Mouse (Mus musculus): ENCODE measurements around the gene Hnf4a. TPM values are rescaled to one million over a fixed set of nuclear protein-coding genes. Genes with fewer than 3 reads are reported as not detected.

The Hnf4a gene
- polyA plus RNA-seq, 1 experiment from 2014 or later = not detected

GRCm38 (mm10) chr2:163558548-163558947 is 51.9 kb downstream of the Hnf4a start:
- no peak for ATAC-seq
- H3K36me3 ChIP-seq = no peaks in the 10 kb centered on the region
- no peak overlapping the region for H3K27ac ChIP-seq
- 88% methylated on average over 1 of the region's 1 CpGs for WGBS
- H3K4me3 ChIP-seq (replicated peaks) = no peak overlapping the region
- H3K4me1 ChIP-seq (replicated peaks) = no peaks in the 10 kb centered on the region
- H3K9me3 ChIP-seq = no peaks in the 10 kb centered on the region
- H3K4me2 ChIP-seq (replicated peaks) = no peak overlapping the region
- H3K9ac ChIP-seq (replicated peaks) = no peak overlapping the region
- no peaks in the 10 kb centered on the region for H3K27me3 ChIP-seq

- Histone ChIP-seq H3K9me3 (no peaks in the 10 kb centered on the region), H3K27me3 (no peaks in the 10 kb centered on the region), H3K4me3 (replicated peaks) (no peak overlapping the region), H3K36me3 (no peaks in the 10 kb centered on the region), H3K4me2 (replicated peaks) (no peak overlapping the region), H3K4me1 (replicated peaks) (no peaks in the 10 kb centered on the region), H3K9ac (replicated peaks) (no peak overlapping the region), H3K27ac (no peak overlapping the region)
- ATAC-seq = no peak
- WGBS = 82% methylated on average over 5 of the region's 5 CpGs
Measured at GRCm38 (mm10) chr2:163559236-163559635, 52.6 kb downstream of the Hnf4a start.

- no peaks in the 10 kb centered on the region for H3K27me3 ChIP-seq
- no peak overlapping the region for H3K4me3 ChIP-seq (replicated peaks)
- no peak overlapping the region for H3K27ac ChIP-seq
- no peaks in the 10 kb centered on the region for H3K36me3 ChIP-seq
- no peak overlapping the region for H3K4me2 ChIP-seq (replicated peaks)
- WGBS = 84% methylated on average over 3 of the region's 3 CpGs
- no peak for ATAC-seq
- H3K4me1 ChIP-seq (replicated peaks) = no peaks in the 10 kb centered on the region
- H3K9me3 ChIP-seq = no peaks in the 10 kb centered on the region
- no peak overlapping the region for H3K9ac ChIP-seq (replicated peaks)
Measured at GRCm38 (mm10) chr2:163560247-163560646, 53.6 kb downstream of the Hnf4a start.

GRCm38 (mm10) chr2:163561258-163561948 is 54.8 kb downstream of the Hnf4a start:
- Histone ChIP-seq H3K4me1 (replicated peaks) (no peaks in the 10 kb centered on the region), H3K27me3 (no peaks in the 10 kb centered on the region), H3K9me3 (no peaks in the 10 kb centered on the region), H3K4me3 (replicated peaks) (no peak overlapping the region), H3K4me2 (replicated peaks) (no peak overlapping the region), H3K27ac (no peak overlapping the region), H3K36me3 (no peaks in the 10 kb centered on the region), H3K9ac (replicated peaks) (no peak overlapping the region)
- 79% methylated on average over 13 of the region's 13 CpGs for WGBS
- no peak for ATAC-seq

GRCm38 (mm10) chr2:163564646-163565045 is 58.0 kb downstream of the Hnf4a start:
- no peak overlapping the region for H3K4me2 ChIP-seq (replicated peaks)
- no peaks in the 10 kb centered on the region for H3K36me3 ChIP-seq
- H3K27ac ChIP-seq = no peak overlapping the region
- no peaks in the 10 kb centered on the region for H3K9me3 ChIP-seq
- no peaks in the 10 kb centered on the region for H3K4me1 ChIP-seq (replicated peaks)
- WGBS = 32% methylated on average over 8 of the region's 8 CpGs
- H3K27me3 ChIP-seq = no peaks in the 10 kb centered on the region
- no peak overlapping the region for H3K4me3 ChIP-seq (replicated peaks)
- no peak overlapping the region for H3K9ac ChIP-seq (replicated peaks)
- no peak for ATAC-seq

- Histone ChIP-seq H3K4me1 (replicated peaks) (no peaks in the 10 kb centered on the region), H3K9me3 (no peaks in the 10 kb centered on the region), H3K27me3 (no peaks in the 10 kb centered on the region), H3K9ac (replicated peaks) (no peak overlapping the region), H3K27ac (no peak overlapping the region), H3K36me3 (no peaks in the 10 kb centered on the region), H3K4me2 (replicated peaks) (no peak overlapping the region), H3K4me3 (replicated peaks) (no peak overlapping the region)
- 82% methylated on average over 3 of the region's 3 CpGs for WGBS
- ATAC-seq = no peak
Measured at GRCm38 (mm10) chr2:163574321-163574720, 67.7 kb downstream of the Hnf4a start.

- Histone ChIP-seq H3K4me3 (replicated peaks) (no peak overlapping the region), H3K4me2 (replicated peaks) (no peak overlapping the region), H3K36me3 (no peaks in the 10 kb centered on the region), H3K4me1 (replicated peaks) (no peaks in the 10 kb centered on the region), H3K27ac (no peak overlapping the region), H3K9me3 (no peaks in the 10 kb centered on the region), H3K9ac (replicated peaks) (no peak overlapping the region), H3K27me3 (no peaks in the 10 kb centered on the region)
- no peak for ATAC-seq
- 53% methylated on average over 11 of the region's 11 CpGs for WGBS
Measured at GRCm38 (mm10) chr2:163575248-163575647, 68.6 kb downstream of the Hnf4a start.

GRCm38 (mm10) chr2:163577986-163578385 is 71.4 kb downstream of the Hnf4a start:
- Histone ChIP-seq H3K36me3 (no peaks in the 10 kb centered on the region), H3K27ac (no peak overlapping the region), H3K27me3 (no peaks in the 10 kb centered on the region), H3K4me3 (replicated peaks) (no peak overlapping the region), H3K9me3 (no peaks in the 10 kb centered on the region), H3K4me2 (replicated peaks) (no peak overlapping the region), H3K9ac (replicated peaks) (no peak overlapping the region), H3K4me1 (replicated peaks) (no peaks in the 10 kb centered on the region)
- 81% methylated on average over 2 of the region's 2 CpGs for WGBS
- ATAC-seq = no peak

- Histone ChIP-seq H3K4me2 (replicated peaks) (no peak overlapping the region), H3K27me3 (no peaks in the 10 kb centered on the region), H3K4me3 (replicated peaks) (no peak overlapping the region), H3K4me1 (replicated peaks) (no peaks in the 10 kb centered on the region), H3K9ac (replicated peaks) (no peak overlapping the region), H3K36me3 (no peaks in the 10 kb centered on the region), H3K9me3 (no peaks in the 10 kb centered on the region), H3K27ac (no peak overlapping the region)
- no peak for ATAC-seq
- WGBS = 84% methylated on average over 13 of the region's 13 CpGs
Measured at GRCm38 (mm10) chr2:163580069-163580945, 73.7 kb downstream of the Hnf4a start.

GRCm38 (mm10) chr2:163583226-163584087 is 76.8 kb downstream of the Hnf4a start:
- Histone ChIP-seq H3K27ac (no peak overlapping the region), H3K9me3 (no peaks in the 10 kb centered on the region)
- 92% methylated on average over 10 of the region's 10 CpGs for WGBS

GRCm38 (mm10) chr2:163584088-163584426 is 77.4 kb downstream of the Hnf4a start:
- Histone ChIP-seq H3K9ac (replicated peaks) (no peak overlapping the region), H3K4me2 (replicated peaks) (no peak overlapping the region), H3K9me3 (no peaks in the 10 kb centered on the region), H3K27me3 (no peaks in the 10 kb centered on the region), H3K27ac (no peak overlapping the region), H3K4me3 (replicated peaks) (no peak overlapping the region), H3K4me1 (replicated peaks) (peaks cover 5% of the 10 kb centered on the region; the same call in 1 of the 2 replicates), H3K36me3 (no peaks in the 10 kb centered on the region)
- 84% methylated on average over 10 of the region's 10 CpGs for WGBS
- no peak for ATAC-seq

More at GRCm38 (mm10) chr2:163583226-163584087, 76.8 kb downstream of the Hnf4a start:
- H3K4me1 ChIP-seq (replicated peaks) = peaks cover 5% of the 10 kb centered on the region; the same call in 1 of the 2 replicates
- no peak overlapping the region for H3K9ac ChIP-seq (replicated peaks)
- ATAC-seq = no peak
- no peak overlapping the region for H3K4me2 ChIP-seq (replicated peaks)
- H3K4me3 ChIP-seq (replicated peaks) = no peak overlapping the region
- H3K36me3 ChIP-seq = no peaks in the 10 kb centered on the region
- H3K27me3 ChIP-seq = no peaks in the 10 kb centered on the region
